Mouse (Mus musculus) embryonic facial prominence, embryonic 11.5 days (tissue): Measurements from ENCODE around the gene Rps6kl1. TPM values are rescaled to one million over a fixed set of nuclear protein-coding genes. Genes with fewer than 3 reads are reported as not detected.

ENCODE experiments used
- ATAC-seq: fragments of 200-750 bp; cut with Nextera tagmentation; replicated peaks from 2 replicates; pipeline ENCODE4 v1.8.0; 2017; ENCODE audit warnings: low read depth; ENCODE audit not compliant: insufficient number of reproducible peaks, low FRiP score, low TSS enrichment
- DNase-seq: peaks from one replicate; pipeline ENCODE4 v3.0.0-alpha.2; 2015; ENCODE audit warnings: low spot score
- H3K27ac ChIP-seq: fragments of 300-500 bp; sonication (generic); replicated peaks from 2 replicates; pipeline ENCODE4 v1.5.1; 2014; ENCODE audit warnings: mild to moderate bottlenecking, low read depth, low read length, control low read depth
- H3K27me3 ChIP-seq: fragments of 300-500 bp; sonication (generic); 2 replicates; pipeline ENCODE4 v1.6.1; 2014; ENCODE audit warnings: mild to moderate bottlenecking, low read length, moderate library complexity, mixed read lengths; ENCODE audit not compliant: control insufficient read depth, insufficient read depth
- H3K36me3 ChIP-seq: fragments of 300-500 bp; sonication (generic); replicated peaks from 2 replicates; pipeline ENCODE4 v1.6.1; 2014; ENCODE audit warnings: low read depth, mild to moderate bottlenecking, low read length, moderate library complexity, mixed read lengths; ENCODE audit not compliant: control insufficient read depth, insufficient read depth
- H3K4me1 ChIP-seq: fragments of 300-500 bp; sonication (generic); 2 replicates; pipeline ENCODE4 v1.6.1; 2014; ENCODE audit warnings: low read length, mixed read lengths; ENCODE audit not compliant: control insufficient read depth, insufficient read depth
- H3K4me2 ChIP-seq: fragments of 300-500 bp; sonication (generic); 2 replicates; pipeline ENCODE4 v1.6.1; 2014; ENCODE audit warnings: low read depth, mild to moderate bottlenecking, control low read depth, low read length, moderate library complexity
- H3K4me3 ChIP-seq: fragments of 300-500 bp; sonication (generic); 2 replicates; pipeline ENCODE4 v1.5.1; 2014; ENCODE audit warnings: low read depth, low read length, control low read depth
- H3K9ac ChIP-seq: fragments of 300-500 bp; sonication (generic); replicated peaks from 2 replicates; pipeline ENCODE4 v1.6.1; 2014; ENCODE audit warnings: mild to moderate bottlenecking, control low read depth, low read length
- H3K9me3 ChIP-seq: fragments of 300-500 bp; sonication (generic); replicated peaks from 2 replicates; pipeline ENCODE4 v1.6.1; 2016; ENCODE audit warnings: mild to moderate bottlenecking, low read length, inconsistent platforms, mixed read lengths; ENCODE audit not compliant: control insufficient read depth
- WGBS: fragments of 180-500 bp; shearing (Covaris S2); extraction: QIAGEN DNeasy Blood & Tissue Kit; methylation state at CpG from one replicate; pipeline ENCODE4 v1.1.7; 2014; 5-methylcytosine and 5-hydroxymethylcytosine counted together
- polyA plus RNA-seq: library from polyadenylated mRNA; unstranded; fragments of >200 nt; fragmentation: Nextera tagmentation; extraction: Ambion mirVana; gene quantifications from 2 replicates; pipeline ENCODE4 v1.2.1, GENCODE M21; 2014

Rps6kl1 gene
- polyA plus RNA-seq, 1 experiment from 2014 or later = 1.3 TPM

DNA sequence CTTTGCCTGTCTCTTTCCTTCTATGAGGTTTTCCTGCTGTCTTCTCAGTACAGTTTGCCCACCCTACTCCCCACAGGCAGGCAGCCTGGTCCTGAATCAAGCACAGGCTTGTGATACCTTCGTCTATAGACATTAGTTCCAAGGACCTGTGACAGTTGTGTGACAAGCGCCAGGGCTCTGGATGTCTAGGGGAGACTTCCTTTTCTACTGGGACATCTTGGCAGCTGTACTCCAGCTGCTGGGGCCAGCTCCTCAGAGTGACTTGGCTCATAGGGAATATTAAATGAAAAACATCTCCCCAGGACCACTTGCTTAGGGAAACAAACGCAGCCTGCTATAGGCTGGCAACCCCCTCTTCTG lies 19.9 kb upstream of the Rps6kl1 start:
- Histone ChIP-seq H3K27me3 (no peaks in the 10 kb centered on the region), H3K9me3 (no peaks in the 10 kb centered on the region), H3K4me3 (no peak overlapping the region), H3K27ac (no peak overlapping the region), H3K9ac (no peak overlapping the region), H3K4me2 (no peak overlapping the region), H3K36me3 (no peaks in the 10 kb centered on the region), H3K4me1 (peaks cover 5% of the 10 kb centered on the region)
- DNase-seq = no peak
- WGBS = 71% methylated on average over 3 of the region's 3 CpGs
- no peak for ATAC-seq

DNA sequence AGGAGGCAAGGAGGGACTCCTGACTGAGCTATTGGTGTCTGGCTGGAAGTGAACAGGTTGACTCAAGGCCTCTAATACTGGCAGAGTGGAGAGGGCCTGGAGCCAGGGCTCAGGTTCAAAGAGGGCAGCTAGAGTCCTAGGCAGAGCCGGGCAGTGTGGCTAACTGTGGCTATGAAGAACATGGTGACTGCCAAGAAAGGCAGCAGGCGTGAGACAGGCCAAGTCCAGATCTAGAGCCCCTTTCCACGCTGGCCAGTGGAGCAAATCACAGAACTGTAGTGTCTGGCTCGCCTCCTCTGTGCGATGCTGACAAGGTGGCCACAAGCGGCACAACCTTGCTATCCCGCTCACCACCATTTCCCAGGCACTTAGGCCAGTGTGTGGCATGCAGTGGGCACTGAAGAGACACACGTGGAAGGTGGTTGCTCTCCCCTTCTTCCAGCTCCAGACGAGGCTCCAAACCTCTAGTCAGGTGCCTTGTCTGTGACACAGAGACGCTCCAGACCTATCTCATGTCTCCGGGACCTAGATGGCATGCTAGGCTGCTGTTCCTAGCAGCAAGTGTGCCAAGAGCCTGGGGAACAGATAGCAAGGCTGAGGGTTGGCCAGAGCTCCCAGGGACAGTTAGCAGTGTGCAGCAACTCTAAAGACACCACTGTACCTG lies 19.4 kb upstream of the Rps6kl1 start:
- Histone ChIP-seq H3K4me2 (no peak overlapping the region), H3K4me3 (no peak overlapping the region), H3K27me3 (no peaks in the 10 kb centered on the region), H3K36me3 (no peaks in the 10 kb centered on the region), H3K27ac (no peak overlapping the region), H3K9me3 (no peaks in the 10 kb centered on the region), H3K9ac (no peak overlapping the region), H3K4me1 (peaks cover under 1% of the 10 kb centered on the region; the same call in 1 of the 2 replicates)
- WGBS = 82% methylated on average over 11 of the region's 11 CpGs
- DNase-seq (no peak), ATAC-seq (no peak)

DNA sequence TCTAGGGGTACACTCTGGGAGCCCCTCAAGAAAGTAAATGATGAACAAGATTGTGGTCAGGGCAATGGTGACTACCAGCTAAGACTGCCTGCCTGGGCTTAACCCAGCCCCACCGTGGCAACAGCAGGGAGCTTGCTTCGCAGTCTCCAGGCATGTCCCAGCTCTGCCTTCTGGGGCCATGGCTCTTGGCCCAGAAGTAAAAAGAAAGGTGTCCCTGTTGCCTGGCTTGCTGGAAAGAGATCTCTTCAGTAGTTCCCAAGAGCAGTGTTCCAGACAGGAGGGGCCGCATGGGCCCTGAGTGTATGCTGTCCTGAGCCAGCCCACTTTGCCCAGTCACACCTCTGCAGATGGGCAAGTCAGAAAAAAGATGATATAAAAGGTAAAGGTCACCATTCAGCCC lies 18.8 kb upstream of the Rps6kl1 start:
- Histone ChIP-seq H3K36me3 (no peaks in the 10 kb centered on the region), H3K9me3 (no peaks in the 10 kb centered on the region), H3K27me3 (no peaks in the 10 kb centered on the region), H3K9ac (no peak overlapping the region), H3K4me2 (no peak overlapping the region), H3K4me1 (no peaks in the 10 kb centered on the region), H3K27ac (no peak overlapping the region), H3K4me3 (no peak overlapping the region)
- ATAC-seq (no peak), DNase-seq (no peak)
- 52% methylated on average over 3 of the region's 3 CpGs for WGBS

DNA sequence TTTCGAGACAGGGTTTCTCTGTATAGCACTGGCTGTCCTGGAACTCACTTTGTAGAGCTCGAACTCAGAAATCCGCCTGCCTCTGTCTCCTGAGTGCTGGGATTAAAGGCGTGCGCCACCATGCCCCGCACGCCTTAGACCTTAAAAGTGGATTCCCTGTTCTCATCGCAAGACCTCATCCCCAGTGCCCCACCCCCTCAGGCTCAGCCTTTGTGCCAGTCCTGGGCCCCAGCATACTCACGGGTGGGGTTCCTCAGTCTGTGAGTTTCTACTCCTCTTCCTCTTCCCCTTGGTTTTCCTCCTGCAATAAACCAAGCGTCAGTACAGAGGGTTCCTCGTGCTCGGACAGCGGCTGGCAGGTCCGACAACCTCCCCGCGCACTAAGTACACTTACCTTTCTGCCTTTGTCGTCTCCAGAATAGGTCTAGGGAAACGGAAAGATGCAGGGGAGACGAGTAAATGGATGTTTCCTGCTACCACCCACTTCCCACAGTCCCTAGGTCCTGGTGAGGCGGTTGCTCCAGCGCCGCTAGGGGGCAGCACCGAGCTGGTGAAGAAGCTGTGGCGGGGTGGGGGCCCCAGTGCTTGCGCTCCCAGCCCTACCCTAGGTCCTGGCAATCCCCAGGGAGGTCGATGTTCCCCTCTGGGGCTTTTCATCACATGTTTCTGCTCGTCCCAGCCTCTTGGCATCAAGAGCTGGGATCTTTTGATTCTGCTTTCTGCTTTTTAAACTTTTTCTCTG lies 18.2 kb upstream of the Rps6kl1 start:
- no peak; the same call in 1 of the 2 replicates for ATAC-seq
- Histone ChIP-seq H3K4me1 (no peaks in the 10 kb centered on the region), H3K36me3 (no peaks in the 10 kb centered on the region), H3K27me3 (no peaks in the 10 kb centered on the region), H3K4me3 (no peak overlapping the region), H3K27ac (no peak overlapping the region), H3K4me2 (no peak overlapping the region), H3K9me3 (no peaks in the 10 kb centered on the region), H3K9ac (no peak overlapping the region)
- WGBS = 24% methylated on average over 27 of the region's 27 CpGs
- peak; percentile 89 for DNase-seq

DNA sequence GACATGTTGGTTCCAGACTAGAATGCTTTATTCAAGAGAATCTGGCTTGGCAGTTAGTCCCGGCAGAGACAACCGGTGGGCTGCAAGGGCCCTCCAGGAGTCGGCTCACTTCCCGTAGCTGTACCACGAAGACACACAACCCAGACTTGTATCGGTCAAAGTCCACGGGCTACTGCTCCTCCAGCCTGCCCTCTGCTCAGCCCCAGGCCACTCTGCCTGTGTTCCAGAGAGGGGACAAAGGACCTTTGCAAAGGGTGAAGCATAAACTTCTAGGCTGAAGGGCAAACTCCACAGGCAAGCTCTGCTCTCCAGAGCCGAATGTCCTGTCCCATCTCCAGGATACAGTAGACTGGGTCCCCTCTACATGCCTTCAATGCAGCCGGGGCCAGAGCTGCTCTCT lies 15.6 kb upstream of the Rps6kl1 start:
- DNase-seq = no peak
- no peak overlapping the region for H3K9ac ChIP-seq
- H3K27me3 ChIP-seq = no peaks in the 10 kb centered on the region
- H3K27ac ChIP-seq = no peak overlapping the region
- no peak overlapping the region for H3K4me3 ChIP-seq
- no peaks in the 10 kb centered on the region for H3K36me3 ChIP-seq
- WGBS = 88% methylated on average over 9 of the region's 9 CpGs
- H3K4me2 ChIP-seq = no peak overlapping the region
- H3K9me3 ChIP-seq = no peaks in the 10 kb centered on the region
- no peak for ATAC-seq
- H3K4me1 ChIP-seq = no peaks in the 10 kb centered on the region

DNA sequence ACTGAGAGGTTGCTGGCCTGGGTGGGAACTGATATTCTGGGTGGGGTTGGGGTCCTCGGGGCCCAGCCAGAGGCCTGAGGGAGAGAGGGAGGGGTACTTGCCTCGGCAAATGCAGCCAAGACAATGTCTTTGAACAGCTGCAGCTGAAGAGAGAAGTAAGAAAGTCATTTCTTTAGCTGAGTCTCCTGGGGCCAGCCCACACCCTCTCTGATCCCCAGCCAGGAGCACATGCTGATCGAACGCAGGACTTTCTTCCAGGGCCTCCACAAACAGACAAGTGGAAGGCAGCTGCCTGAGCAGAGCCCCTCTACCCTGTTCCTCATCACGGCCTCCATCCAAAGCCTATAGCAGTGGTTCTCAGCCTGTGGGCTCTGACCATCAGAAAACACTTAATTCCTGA lies 13.9 kb upstream of the Rps6kl1 start:
- Histone ChIP-seq H3K9ac (no peak overlapping the region), H3K4me2 (no peak overlapping the region), H3K36me3 (no peaks in the 10 kb centered on the region), H3K27me3 (no peaks in the 10 kb centered on the region), H3K4me3 (no peak overlapping the region), H3K9me3 (no peaks in the 10 kb centered on the region), H3K4me1 (no peaks in the 10 kb centered on the region), H3K27ac (no peak overlapping the region)
- ATAC-seq (no peak), DNase-seq (no peak)
- WGBS = 83% methylated on average over 5 of the region's 5 CpGs

DNA sequence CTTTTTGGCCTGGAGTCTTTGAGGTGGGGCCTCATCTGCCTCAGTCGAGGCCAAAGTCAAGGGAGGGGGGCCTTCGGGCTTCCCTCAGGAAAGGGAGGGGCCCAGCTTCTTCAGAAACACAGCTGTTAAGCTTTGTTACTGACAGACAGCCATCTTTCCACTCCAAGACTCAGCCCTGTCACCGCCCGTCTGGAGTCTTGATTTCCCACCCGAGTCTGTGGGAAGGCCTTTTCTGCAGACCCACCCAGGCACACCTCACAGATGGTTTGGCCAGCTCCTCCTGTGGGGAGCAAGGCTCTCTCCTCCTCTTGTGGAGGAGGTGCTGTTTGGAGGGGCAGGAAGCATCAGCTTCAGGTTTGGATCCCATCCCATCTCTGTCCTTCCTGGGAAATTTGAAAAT lies 8.5 kb upstream of the Rps6kl1 start:
- no peak overlapping the region for H3K4me3 ChIP-seq
- no peaks in the 10 kb centered on the region for H3K36me3 ChIP-seq
- H3K4me1 ChIP-seq = no peaks in the 10 kb centered on the region
- ATAC-seq (no peak), DNase-seq (no peak)
- no peaks in the 10 kb centered on the region for H3K9me3 ChIP-seq
- no peaks in the 10 kb centered on the region for H3K27me3 ChIP-seq
- WGBS = 84% methylated on average over 5 of the region's 5 CpGs
- H3K4me2 ChIP-seq = no peak overlapping the region
- no peak overlapping the region for H3K27ac ChIP-seq
- H3K9ac ChIP-seq = no peak overlapping the region

DNA sequence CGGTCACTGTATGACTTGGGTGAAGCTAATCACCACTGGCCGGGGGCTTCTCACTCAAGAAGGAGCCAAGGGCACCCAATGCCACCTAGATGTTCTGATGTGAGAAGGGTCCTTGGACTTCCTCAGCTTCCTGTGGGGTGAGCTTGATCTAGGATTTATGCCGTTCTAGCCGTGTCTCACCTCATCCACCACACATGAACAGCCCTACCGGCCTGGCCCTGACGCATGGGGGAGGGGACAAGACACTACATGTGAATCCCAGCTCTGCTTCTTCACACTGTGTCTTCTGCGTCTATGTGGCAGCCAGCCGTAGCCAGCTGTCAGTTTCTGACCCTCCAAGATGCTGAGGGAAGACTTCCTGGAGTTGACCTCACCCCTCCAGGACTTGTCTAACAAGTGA lies 7.7 kb upstream of the Rps6kl1 start:
- H3K36me3 ChIP-seq = no peaks in the 10 kb centered on the region
- no peaks in the 10 kb centered on the region for H3K27me3 ChIP-seq
- no peak overlapping the region for H3K4me3 ChIP-seq
- ATAC-seq (no peak), DNase-seq (no peak)
- H3K4me1 ChIP-seq = no peaks in the 10 kb centered on the region
- 93% methylated on average over 8 of the region's 8 CpGs for WGBS
- H3K4me2 ChIP-seq = no peak overlapping the region
- no peak overlapping the region for H3K9ac ChIP-seq
- H3K27ac ChIP-seq = no peak overlapping the region
- no peaks in the 10 kb centered on the region for H3K9me3 ChIP-seq
